Mouse (Mus musculus): ENCODE measurements around the gene Nat8f2.

GRCm38 (mm10) chr6:85823382-85824090 is 45.4 kb downstream of the Nat8f2 start:
- TF ChIP-seq POLR2A (IDR thresholded peaks at IDR 0.05; ENCODE audit: low read depth, low read length) = no peak
- TF ChIP-seq CTCF (IDR thresholded peaks at IDR 0.05; ENCODE audit: extremely low read depth, insufficient read depth, insufficient read length, insufficient replicate concordance) = no peak

All from spleen, adult 2 months (tissue).